Mouse (Mus musculus): ENCODE measurements around the gene Heg1.
A peak's percentile ranks its signal among the peaks of the same experiment; 100 is the strongest.

Gene Heg1

GRCm38 (mm10) chr16:33769848-33770247 lies 85.7 kb downstream of the Heg1 start:
- DNase-seq (ENCODE audit: low read depth, low spot score) = no peak

- no peak for DNase-seq (ENCODE audit: low read depth, low spot score)
Measured at GRCm38 (mm10) chr16:33770778-33771454, 86.7 kb downstream of the Heg1 start.

- DNase-seq (ENCODE audit: low read depth, low spot score) = no peak
Measured at GRCm38 (mm10) chr16:33772809-33773208, 88.6 kb downstream of the Heg1 start.

GRCm38 (mm10) chr16:33774972-33775371 lies 90.8 kb downstream of the Heg1 start:
- DNase-seq (ENCODE audit: low read depth, low spot score) = no peak

- DNase-seq (ENCODE audit: low read depth, low spot score) = no peak
Measured at GRCm38 (mm10) chr16:33775733-33776335, 91.7 kb downstream of the Heg1 start.

- DNase-seq (ENCODE audit: low read depth, low spot score) = no peak
Measured at GRCm38 (mm10) chr16:33776766-33777529, 92.8 kb downstream of the Heg1 start.

GRCm38 (mm10) chr16:33777607-33778006 lies 93.4 kb downstream of the Heg1 start:
- no peak for DNase-seq (ENCODE audit: low read depth, low spot score)

- no peak for DNase-seq (ENCODE audit: low read depth, low spot score)
Measured at GRCm38 (mm10) chr16:33781789-33782728, 97.9 kb downstream of the Heg1 start.

- no peak for DNase-seq (ENCODE audit: low read depth, low spot score)
Measured at GRCm38 (mm10) chr16:33782729-33783091, 98.5 kb downstream of the Heg1 start.

GRCm38 (mm10) chr16:33784547-33784946 lies 100.4 kb downstream of the Heg1 start:
- no peak for DNase-seq (ENCODE audit: low read depth, low spot score)

GRCm38 (mm10) chr16:33785092-33785704 lies 101.0 kb downstream of the Heg1 start:
- DNase-seq (ENCODE audit: low read depth, low spot score) = no peak

- no peak for DNase-seq (ENCODE audit: low read depth, low spot score)
Measured at GRCm38 (mm10) chr16:33786657-33787390, 102.7 kb downstream of the Heg1 start.

- DNase-seq (ENCODE audit: low read depth, low spot score) = no peak
Measured at GRCm38 (mm10) chr16:33793846-33794791, 109.9 kb downstream of the Heg1 start, which contains the start of gene Muc13. Gene Muc13 (plus strand): TSS chr16:33794037.

GRCm38 (mm10) chr16:33795106-33795505 lies 110.9 kb downstream of the Heg1 start:
- no peak for DNase-seq (ENCODE audit: low read depth, low spot score)

GRCm38 (mm10) chr16:33795887-33796286 lies 111.7 kb downstream of the Heg1 start:
- no peak for DNase-seq (ENCODE audit: low read depth, low spot score)

- DNase-seq (ENCODE audit: low read depth, low spot score) = no peak
Measured at GRCm38 (mm10) chr16:33796756-33797155, 112.6 kb downstream of the Heg1 start.

GRCm38 (mm10) chr16:33797860-33798259 lies 113.7 kb downstream of the Heg1 start:
- DNase-seq (ENCODE audit: low read depth, low spot score) = peak; percentile 76

GRCm38 (mm10) chr16:33810002-33810401 lies 125.8 kb downstream of the Heg1 start:
- DNase-seq (ENCODE audit: low read depth, low spot score) = no peak
